Mouse (Mus musculus): ENCODE measurements at regions not wholly inside any gene's neighbourhood (a gene's known extent, or its start where the extent isn't known, plus 50 kb on each side); places are given as distances from the start of the nearest gene placed in this dataset.

GRCm38 (mm10) chr1:27298586-27298985 lies 611.3 kb upstream of the 4931408C20Rik start:
- DNase-seq (ENCODE audit: low spot score) = peak; percentile 4

- no peak for DNase-seq (ENCODE audit: low spot score)
Observed at GRCm38 (mm10) chr1:27264923-27265322, 577.7 kb upstream of the 4931408C20Rik start.

- DNase-seq (ENCODE audit: low spot score) = no peak
Observed at GRCm38 (mm10) chr1:27261159-27261558, 573.9 kb upstream of the 4931408C20Rik start.

Measured in left cerebral cortex, adult 11 months (tissue).